Mouse (Mus musculus) heart, adult 2 months (tissue): ENCODE measurements around the gene Mgp.

ENCODE experiments used
- CTCF ChIP-seq: fragments of 200-600 bp; IDR thresholded peaks from 2 replicates; pipeline ENCODE4 v1.8.1; 2022; ENCODE audit warnings: antibody characterized with exemption, mild to moderate bottlenecking, moderate library complexity
- EP300 ChIP-seq: fragments of 200-500 bp; IDR thresholded peaks from 2 replicates; pipeline ENCODE4 v1.6.1; 2011; ENCODE audit warnings: low read depth, low read length, control low read depth; ENCODE audit not compliant: insufficient read depth
- POLR2A ChIP-seq: fragments of 200-500 bp; IDR thresholded peaks from 2 replicates; pipeline ENCODE4 v1.6.1; 2011; ENCODE audit warnings: mild to moderate bottlenecking, low read depth, low read length, control low read depth; ENCODE audit not compliant: insufficient read depth

DNA sequence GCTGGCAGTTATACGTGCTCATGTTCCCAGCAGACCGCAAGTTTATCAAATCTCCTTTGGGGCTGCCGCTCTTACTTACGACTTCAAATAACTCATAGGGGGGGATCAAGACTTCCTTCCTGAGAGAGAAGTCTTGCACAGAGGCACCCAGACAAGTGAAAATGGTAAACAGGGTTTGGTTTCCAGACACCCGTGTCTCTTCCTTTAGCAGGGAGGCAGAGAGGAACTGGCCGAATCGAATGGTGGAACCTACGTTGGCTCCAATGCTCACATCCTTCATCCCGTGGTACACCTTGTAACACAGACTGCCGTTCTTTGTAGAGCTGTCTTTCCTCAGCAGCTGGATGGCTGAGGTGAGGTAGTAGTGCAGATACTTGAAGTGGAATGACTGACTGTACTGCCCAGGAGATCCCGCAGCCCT lies 21.3 kb downstream of the Mgp start:
- TF ChIP-seq POLR2A (no peak), EP300 (no peak), CTCF (no peak)
